Mouse (Mus musculus) kidney, adult 2 months (tissue): ENCODE results near the gene Slc25a25. TPM values are rescaled to one million over a fixed set of nuclear protein-coding genes. Genes with fewer than 3 reads are reported as not detected.

Source experiments
- DNase-seq: peaks from one replicate; pipeline ENCODE4 v3.0.0; 2021
- H3K27ac ChIP-seq: fragments of 200-500 bp; 2 replicates; pipeline ENCODE4 v1.5.1; 2012; ENCODE audit warnings: low read depth, low read length, control low read depth, inconsistent platforms; ENCODE audit not compliant: insufficient read depth
- H3K27me3 ChIP-seq: fragments of 200-500 bp; replicated peaks from 2 replicates; pipeline ENCODE4 v1.6.1; 2012; ENCODE audit warnings: mild to moderate bottlenecking, moderate library complexity, low read length, inconsistent platforms; ENCODE audit not compliant: control insufficient read depth, insufficient read depth
- H3K36me3 ChIP-seq: fragments of 200-500 bp; 2 replicates; pipeline ENCODE4 v1.6.1; 2012; ENCODE audit warnings: mild to moderate bottlenecking, moderate library complexity, low read length, inconsistent platforms; ENCODE audit not compliant: control insufficient read depth, insufficient read depth
- H3K4me1 ChIP-seq: fragments of 200-500 bp; 2 replicates; pipeline ENCODE4 v1.6.1; 2011; ENCODE audit warnings: low read length; ENCODE audit not compliant: control insufficient read depth, insufficient read depth
- H3K4me3 ChIP-seq: fragments of 200-500 bp; 2 replicates; pipeline ENCODE4 v1.5.1; 2011; ENCODE audit warnings: mild to moderate bottlenecking, low read depth, low read length, control low read depth; ENCODE audit not compliant: insufficient read depth
- CTCF ChIP-seq: fragments of 200-500 bp; conservative IDR thresholded peaks from 2 replicates; pipeline ENCODE4 v1.5.1; 2011; ENCODE audit warnings: low read depth, mild to moderate bottlenecking, control low read depth, low read length, moderate library complexity, mixed read lengths; ENCODE audit not compliant: insufficient read depth, insufficient read length
- POLR2A ChIP-seq: fragments of 200-500 bp; IDR thresholded peaks from one replicate; pipeline ENCODE4 v1.6.1; 2011; ENCODE audit warnings: low read depth, low read length, control low read depth
- WGBS: fragments of 180-500 bp; shearing (Covaris S2); methylation state at CpG from one replicate; pipeline ENCODE4 v1.1.7; 2018; 5-methylcytosine and 5-hydroxymethylcytosine counted together
- polyA plus RNA-seq: library from polyadenylated mRNA; depleted of rRNA; stranded (reverse); fragments of >200 nt; gene quantifications from 2 replicates; pipeline ENCODE4 v1.2.3, GENCODE M21; 2012

Gene Slc25a25
- polyA plus RNA-seq, 1 experiment, result 25.3 TPM

DNA sequence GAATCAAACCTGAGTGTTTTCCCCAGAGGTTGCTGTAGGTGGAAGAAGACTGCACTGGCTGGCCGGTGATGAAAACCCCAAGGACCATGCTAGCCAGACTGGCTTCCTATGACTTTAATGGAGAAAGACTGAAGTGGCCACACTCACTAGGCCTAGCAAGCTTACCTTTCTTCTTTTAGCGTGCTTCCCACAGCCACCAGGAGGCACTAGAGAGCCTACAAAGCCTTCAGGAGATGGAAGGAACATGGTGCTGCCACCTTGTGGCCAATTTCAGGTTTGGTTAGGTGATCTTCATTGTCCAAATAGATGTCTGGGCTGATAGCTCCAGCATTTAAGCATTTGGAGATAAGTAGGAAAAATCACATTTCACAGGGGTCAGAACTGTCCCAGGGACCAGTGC is 46.6 kb downstream of the Slc25a25 start:
- Histone ChIP-seq H3K36me3 (peaks cover 1% of the 10 kb centered on the region; the same call in 1 of the 2 replicates), H3K27me3 (no peaks in the 10 kb centered on the region), H3K4me3 (no peak overlapping the region), H3K27ac (no peak overlapping the region), H3K4me1 (peaks cover 23% of the 10 kb centered on the region)
- peak; percentile 97 for DNase-seq
- 20% methylated on average over 2 of the region's 2 CpGs for WGBS
- TF ChIP-seq POLR2A (no peak), CTCF (peak; percentile 100)

DNA sequence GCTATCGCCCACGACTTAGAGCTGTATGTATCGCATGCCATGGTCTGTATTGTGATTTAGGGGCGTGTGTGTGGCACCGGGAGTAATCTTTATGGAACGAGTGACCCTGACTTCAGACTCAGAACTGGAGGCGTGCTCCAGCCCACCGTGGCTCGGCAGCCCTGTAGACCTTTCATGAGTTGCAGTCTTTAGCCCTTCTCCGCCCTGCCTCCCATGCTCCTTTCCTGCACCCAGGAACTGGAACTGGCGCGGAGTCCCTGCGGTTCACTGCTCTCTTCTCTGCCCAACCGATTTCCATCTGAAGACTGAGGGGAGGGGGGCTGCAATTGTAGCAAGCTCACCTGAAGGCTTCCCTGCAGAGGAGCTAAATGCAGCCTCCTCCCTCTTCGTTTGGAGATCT is 54.5 kb downstream of the Slc25a25 start:
- peak overlapping the region; percentile 97 for H3K4me3 ChIP-seq
- no peak for DNase-seq
- under 1% methylated on average over 15 of the region's 15 CpGs for WGBS

DNA sequence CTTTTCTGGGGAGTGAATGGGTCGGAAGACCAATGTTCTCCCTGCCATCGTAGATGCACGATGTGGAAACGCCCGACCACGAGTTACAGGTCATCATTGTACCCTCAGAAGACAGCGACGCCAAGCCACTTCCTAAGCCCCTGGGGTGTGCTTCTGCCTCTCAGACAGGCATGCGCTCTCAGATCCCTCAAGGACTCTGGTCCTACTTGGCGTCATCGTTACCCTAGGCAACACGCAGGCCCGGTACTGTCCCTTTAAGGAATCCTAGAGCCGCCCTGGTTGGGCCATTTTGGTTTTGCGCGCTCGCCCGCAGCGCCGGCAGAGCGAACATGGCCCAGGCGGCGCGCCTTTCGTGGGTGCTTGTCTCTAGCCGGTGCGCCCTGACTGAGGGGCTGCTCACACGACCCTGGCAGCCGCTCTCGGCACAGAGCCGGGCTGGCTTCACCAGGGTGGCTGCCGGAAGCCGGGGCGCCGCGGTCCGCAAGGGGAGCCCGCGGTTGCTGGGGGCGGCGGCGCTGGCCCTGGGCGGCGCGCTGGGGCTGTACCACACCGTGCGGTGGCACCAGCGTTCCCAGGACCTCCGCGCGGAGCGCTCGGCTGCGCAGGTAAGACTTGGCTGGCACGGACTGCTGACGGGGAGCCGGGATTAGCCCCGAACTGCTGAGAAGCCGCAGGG is 55.2 kb downstream of the Slc25a25 start:
- peak overlapping the region; percentile 90 for H3K27ac ChIP-seq
- TF ChIP-seq CTCF (no peak), POLR2A (no peak)
- H3K4me3 ChIP-seq, result peak overlapping the region; percentile 97
- peak; percentile 97 for DNase-seq
- H3K4me1 ChIP-seq, result peaks cover 7% of the 10 kb centered on the region; the same call in 1 of the 2 replicates
- no peaks in the 10 kb centered on the region for H3K27me3 ChIP-seq
- under 1% methylated on average over 59 of the region's 59 CpGs for WGBS
- H3K36me3 ChIP-seq, result no peaks in the 10 kb centered on the region

More for the DNA sequence above, 54.5 kb downstream of the Slc25a25 start:
- Histone ChIP-seq H3K27ac (peak overlapping the region; percentile 90), H3K4me1 (peaks cover 7% of the 10 kb centered on the region; the same call in 1 of the 2 replicates), H3K36me3 (no peaks in the 10 kb centered on the region), H3K27me3 (no peaks in the 10 kb centered on the region)
- TF ChIP-seq CTCF (no peak), POLR2A (no peak)

DNA sequence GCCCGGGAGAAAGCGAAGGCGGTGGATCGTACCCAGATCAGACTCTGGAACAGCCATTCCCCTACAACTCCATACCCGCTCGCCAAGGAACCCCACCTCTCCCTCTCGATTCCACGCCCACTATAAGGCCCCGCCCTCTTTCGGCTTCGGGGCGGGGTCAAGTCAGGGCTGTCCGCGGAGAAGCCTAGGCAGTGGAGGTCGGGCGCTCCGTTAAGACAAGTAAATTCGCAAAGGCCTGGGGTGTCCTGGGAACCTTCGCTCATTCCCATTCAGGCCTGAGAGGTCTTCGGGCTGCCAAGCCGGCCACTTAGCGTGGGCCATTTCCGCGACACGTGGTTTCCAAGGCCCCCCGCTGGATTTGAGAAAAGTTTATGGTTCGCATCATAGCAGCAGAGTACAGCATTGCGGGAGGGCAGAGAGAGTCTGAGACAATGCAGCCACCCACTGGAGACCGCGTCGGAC is 55.7 kb downstream of the Slc25a25 start, which contains the start of gene Ptges2:
Gene Ptges2 (plus strand): TSS at position 413 of the 462 bp plus-strand sequence.
- Histone ChIP-seq H3K36me3 (no peaks in the 10 kb centered on the region), H3K27ac (peak within 1 kb of the TSS; percentile 90), H3K4me1 (peaks cover 10% of the 10 kb centered on the region; the same call in 1 of the 2 replicates), H3K4me3 (peak within 1 kb of the TSS; percentile 97), H3K27me3 (no peaks in the 10 kb centered on the region)
- WGBS, result 0% methylated on average over 31 of the region's 31 CpGs
- TF ChIP-seq CTCF, result no peak
- TF ChIP-seq POLR2A, result peak; percentile 27
- peak; percentile 96 for DNase-seq

DNA sequence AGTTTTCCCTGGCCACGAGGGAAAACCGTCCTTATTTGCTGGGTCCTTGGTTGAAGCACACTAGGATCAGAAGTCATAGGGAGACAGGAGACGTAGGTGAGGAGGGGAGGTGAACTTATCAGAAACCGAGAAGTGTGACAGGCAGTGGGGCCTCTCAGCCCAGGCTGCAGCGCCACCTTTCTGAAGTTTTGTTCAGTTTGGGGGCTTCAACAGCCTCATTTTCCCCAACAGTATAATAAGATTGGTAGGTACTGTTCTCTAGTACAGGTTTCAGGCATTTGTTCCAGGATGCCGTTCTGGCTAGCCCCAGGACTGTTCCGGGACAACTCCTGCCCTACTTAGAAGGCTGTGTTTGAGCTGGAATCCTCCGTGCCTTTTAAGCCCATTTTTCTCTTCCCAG is 56.3 kb downstream of the Slc25a25 start:
- H3K27me3 ChIP-seq, result no peaks in the 10 kb centered on the region

DNA sequence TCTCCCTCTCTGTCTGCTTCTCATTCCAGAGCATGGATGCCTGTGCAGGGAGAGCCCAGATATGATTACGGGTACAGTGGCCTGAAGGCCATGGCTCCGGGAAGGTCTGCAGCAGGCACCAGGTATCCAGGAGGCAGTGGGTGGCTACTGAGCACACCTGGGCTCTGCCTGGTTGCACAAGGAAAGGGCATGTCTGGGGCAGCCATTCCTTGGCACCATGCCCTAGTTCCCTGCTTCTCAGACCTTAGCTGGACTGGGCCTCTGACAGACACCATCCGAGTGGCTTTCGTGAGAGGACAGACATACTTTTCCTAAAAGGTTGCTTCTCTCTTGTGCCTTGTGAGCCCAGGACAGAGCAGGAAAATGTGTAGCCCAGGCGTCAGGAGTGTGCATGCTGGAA is 59.2 kb downstream of the Slc25a25 start:
- Histone ChIP-seq H3K27me3 (no peaks in the 10 kb centered on the region), H3K4me1 (peaks cover 7% of the 10 kb centered on the region; the same call in 1 of the 2 replicates), H3K36me3 (no peaks in the 10 kb centered on the region), H3K4me3 (no peak overlapping the region), H3K27ac (peak overlapping the region; percentile 13; the same call in 1 of the 2 replicates)
- TF ChIP-seq POLR2A (no peak), CTCF (no peak)
- WGBS, result 31% methylated on average over 5 of the region's 5 CpGs
- peak; percentile 86 for DNase-seq

More for the DNA sequence above, 56.3 kb downstream of the Slc25a25 start:
- WGBS, result 3% methylated on average over 8 of the region's 8 CpGs
- Histone ChIP-seq H3K36me3 (no peaks in the 10 kb centered on the region), H3K4me1 (peaks cover 10% of the 10 kb centered on the region; the same call in 1 of the 2 replicates), H3K27ac (peak overlapping the region; percentile 87), H3K4me3 (peak overlapping the region; percentile 97)
- DNase-seq, result peak; percentile 52
- TF ChIP-seq CTCF (peak; percentile 41), POLR2A (no peak)

DNA sequence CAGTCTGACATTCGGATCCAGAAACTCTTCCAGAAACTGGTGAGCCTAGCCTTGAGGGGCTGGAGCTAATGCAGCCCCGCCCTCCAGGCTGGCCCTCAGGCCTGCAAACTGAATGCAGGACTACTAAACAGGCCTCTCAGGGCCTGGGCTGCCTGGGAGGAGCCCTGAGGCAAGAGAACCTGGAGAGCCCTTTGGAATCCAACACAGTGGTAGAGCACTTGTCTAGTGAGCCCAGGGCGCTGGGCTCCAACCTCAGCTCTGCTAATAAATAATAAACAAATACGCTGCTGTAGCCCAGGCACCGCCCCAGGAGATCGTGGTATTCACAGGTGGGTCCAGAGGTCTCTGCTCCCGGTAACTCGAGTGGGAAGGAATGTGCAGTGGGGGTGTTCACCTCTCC is 60.4 kb downstream of the Slc25a25 start:
- no peaks in the 10 kb centered on the region for H3K27me3 ChIP-seq
- peaks cover 7% of the 10 kb centered on the region; the same call in 1 of the 2 replicates for H3K4me1 ChIP-seq
- peak; percentile 77 for DNase-seq
- 46% methylated on average over 8 of the region's 8 CpGs for whole genome bisulfite sequencing
- no peak overlapping the region for H3K27ac ChIP-seq
- no peaks in the 10 kb centered on the region for H3K36me3 ChIP-seq
- TF ChIP-seq POLR2A (no peak), CTCF (no peak)
- no peak overlapping the region for H3K4me3 ChIP-seq
